Comparison of ENCODE assay signal across 9 mouse cellular contexts in the genomic region with DNA sequence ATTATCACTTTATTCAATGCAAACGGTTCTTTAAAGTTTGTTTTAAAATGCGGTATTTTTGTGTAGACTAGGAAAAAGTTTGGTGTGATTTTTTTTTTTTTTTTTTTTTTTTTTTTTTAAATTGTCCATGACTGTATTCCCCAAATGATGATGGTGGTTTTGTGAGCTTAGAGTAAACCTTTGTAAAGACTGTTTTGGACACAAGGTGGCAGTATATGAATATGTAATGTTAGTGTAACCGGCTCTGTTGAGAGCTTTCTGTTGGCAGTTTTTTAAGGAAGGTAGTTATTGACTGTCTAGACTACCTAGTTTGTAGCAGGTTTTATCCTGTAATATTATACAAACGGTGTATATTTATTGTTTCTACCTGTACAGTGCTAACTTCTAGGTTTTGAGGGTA. TPM values are rescaled to one million over a fixed set of nuclear protein-coding genes. Genes with fewer than 3 reads are reported as not detected.
DNase-seq lines count a peak whose midpoint lies in the region; ATAC-seq lines count a peak whose summit lies in the region.
"Had no signal": no experiment of that assay in that cellular context is flagged by ENCODE, and none has a peak within 500 bp of the region (broad histone marks: within the 10 kb centered on the region; RNA-seq: fewer than 3 reads in every experiment).

No protein-coding gene starts in this region.

- H3K4me2 ChIP-seq in forebrain, embryonic 11.5 days (ENCODE audit: low read depth, low read length, severe bottlenecking), result no peak overlapping the region
- H3K4me2 ChIP-seq: limb, embryonic 15.5 days had no signal

- H3K4me1 ChIP-seq in forebrain, embryonic 11.5 days (replicated peaks; ENCODE audit: control insufficient read depth, insufficient read depth, low read length), result no peaks in the 10 kb centered on the region
- no peaks in the 10 kb centered on the region for H3K4me1 ChIP-seq in forebrain, embryonic 10.5 days
- H3K4me1 ChIP-seq: limb, embryonic 15.5 days had no signal

- no peak overlapping the region for H3K9ac ChIP-seq in forebrain, embryonic 11.5 days (ENCODE audit: low read length)
- H3K9ac ChIP-seq: limb, embryonic 15.5 days had no signal

- ATAC-seq in forebrain, embryonic 11.5 days (replicated peaks; ENCODE audit: low FRiP score), result peak; percentile 75
- peak; percentile 80 for ATAC-seq in erythroid progenitor cell, adult 5-6 weeks (replicated peaks; ENCODE audit: low FRiP score, poor library complexity, severe bottlenecking)

- H3K9me3 ChIP-seq in forebrain, embryonic 11.5 days (ENCODE audit: control insufficient read depth, low read length), result no peaks in the 10 kb centered on the region
- no peaks in the 10 kb centered on the region for H3K9me3 ChIP-seq in forebrain, embryonic 10.5 days
- H3K9me3 ChIP-seq: limb, embryonic 15.5 days had no signal

- H3K27ac ChIP-seq in forebrain, embryonic 11.5 days (ENCODE audit: low read depth, low read length), result no peak overlapping the region
- no peak overlapping the region for H3K27ac ChIP-seq in forebrain, embryonic 10.5 days
- H3K27ac ChIP-seq: limb, embryonic 15.5 days had no signal

- H3K27me3 ChIP-seq in forebrain, embryonic 11.5 days (ENCODE audit: control insufficient read depth, insufficient read depth, low read length), result no peaks in the 10 kb centered on the region
- H3K27me3 ChIP-seq in forebrain, embryonic 10.5 days (ENCODE audit: poor library complexity, severe bottlenecking), result no peaks in the 10 kb centered on the region
- H3K27me3 ChIP-seq: limb, embryonic 15.5 days had no signal

- no peaks in the 10 kb centered on the region; the same call in 1 of the 2 replicates for H3K36me3 ChIP-seq in forebrain, embryonic 11.5 days (ENCODE audit: control insufficient read depth, insufficient read depth, low read length)
- H3K36me3 ChIP-seq in forebrain, embryonic 10.5 days (replicated peaks), result peaks cover 32% of the 10 kb centered on the region

- no peak for DNase-seq in forebrain, embryonic 11.5 days (ENCODE audit: low spot score)
- no peak for DNase-seq in forebrain, embryonic 10.5 days (ENCODE audit: extremely low spot score, low spot score)
- peak; percentile 12 for DNase-seq in right cerebral cortex, adult 18-20 months
- DNase-seq in right cerebral cortex, postnatal 14 days, result no peak
- DNase-seq in large intestine, adult 2 months (ENCODE audit: low read depth, low spot score), result peak; percentile 65
- peak; percentile 85 for DNase-seq in naive thymus-derived CD4-positive, alpha-beta T cell, adult 2 months (ENCODE audit: low read depth)
- no peak for DNase-seq in spleen, postnatal 4 days (ENCODE audit: low spot score in 2 of 2)

- WGBS in forebrain, embryonic 11.5 days, result 52% methylated on average over 4 of the region's 4 CpGs
- 49% methylated on average over 4 of the region's 4 CpGs for WGBS in forebrain, embryonic 10.5 days
- WGBS in large intestine, adult 2 months, result 26% methylated on average over 4 of the region's 4 CpGs

- no peak overlapping the region for H3K4me3 ChIP-seq in forebrain, embryonic 11.5 days (ENCODE audit: low read depth, low read length)
- H3K4me3 ChIP-seq in forebrain, embryonic 10.5 days, result no peak overlapping the region
- H3K4me3 ChIP-seq: limb, embryonic 15.5 days had no signal

RNA-seq across cellular contexts. Expression of a gene that starts 26.5 kb away (rescaled TPM):
- polyA plus RNA-seq in forebrain, embryonic 11.5 days (2014; fragmentation: Nextera tagmentation; extraction: Ambion mirVana), result 79.6 and 87.8 TPM in 2 replicates
- 122 and 129 TPM in 2 replicates for polyA plus RNA-seq in forebrain, embryonic 10.5 days (2016; fragmentation: Nextera tagmentation; extraction: Ambion mirVana)
- 50.5 and 64.1 TPM in 2 replicates for total RNA-seq in erythroid progenitor cell, adult 5-6 weeks (2015; ENCODE audit: low replicate concordance)
- total RNA-seq in erythroid progenitor cell, adult 5-6 weeks (2017; ENCODE audit: low replicate concordance), result 42.4 and 126 TPM in 2 replicates
- 2.8 and 3.9 TPM in 2 replicates for polyA plus RNA-seq in large intestine, adult 2 months (2012; rRNA removed)

RNA-seq across cellular contexts. Expression of a gene that starts 26.7 kb away (rescaled TPM):
- polyA plus RNA-seq in forebrain, embryonic 11.5 days (2014; fragmentation: Nextera tagmentation; extraction: Ambion mirVana), result 42.4 and 50.1 TPM in 2 replicates
- polyA plus RNA-seq in forebrain, embryonic 10.5 days (2016; fragmentation: Nextera tagmentation; extraction: Ambion mirVana), result 33.5 and 36.1 TPM in 2 replicates
- total RNA-seq in erythroid progenitor cell, adult 5-6 weeks (2015; ENCODE audit: low replicate concordance), result 0.72 TPM in 1 of 2 replicates, not detected in the other
- total RNA-seq in erythroid progenitor cell, adult 5-6 weeks (2017; ENCODE audit: low replicate concordance), result 0.51 TPM in 1 of 2 replicates, not detected in the other
- 0.58 and 0.67 TPM in 2 replicates for polyA plus RNA-seq in large intestine, adult 2 months (2012; rRNA removed)

Comparison
In these comparisons a context has a peak if more than half of its experiments do, and no peak if none do; other contexts are left out.
1. DNase-seq: peak in right cerebral cortex, adult 18-20 months (single experiment), large intestine, adult 2 months (single experiment) and naive thymus-derived CD4-positive, alpha-beta T cell, adult 2 months (single experiment); none in forebrain, embryonic 11.5 days (single experiment), forebrain, embryonic 10.5 days (single experiment), right cerebral cortex, postnatal 14 days (single experiment) and spleen, postnatal 4 days (0 of 2).
2. RNA of a gene that starts 26.5 kb away (polyA plus RNA-seq): 122 to 129 TPM in forebrain, embryonic 10.5 days and 79.6 to 87.8 TPM in forebrain, embryonic 11.5 days; 2.8 to 3.9 TPM in large intestine, adult 2 months; every median in the first group is over 10 times any median in the second.
3. RNA of a gene that starts 26.7 kb away (polyA plus RNA-seq): 42.4 to 50.1 TPM in forebrain, embryonic 11.5 days and 33.5 to 36.1 TPM in forebrain, embryonic 10.5 days; 0.58 to 0.67 TPM in large intestine, adult 2 months; every median in the first group is over 10 times any median in the second.